Mouse (Mus musculus): ENCODE measurements around the gene Olfr195. TPM values are rescaled to one million over a fixed set of nuclear protein-coding genes. Genes with fewer than 3 reads are reported as not detected.
"Not testable (repeated sequence)": the region's sequence is repeated elsewhere in the genome, so short reads cannot be mapped to it uniquely, and the experiment has no call there.

Olfr195 gene
- not detected for total RNA-seq (2021)
- long read RNA-seq, experiment 1, result 0 reads
- long read RNA-seq, experiment 2, result 0 reads

GRCm38 (mm10) chr16:59146746-59147145, at the start of gene Olfr195:
TSS of gene Olfr195 (plus strand) at chr16:59147046.
- DNase-seq, result no peak
- intact Hi-C loops (cut with DNase I; ENCODE audit: low total_unique reads), result no loop called here

- intact Hi-C loops (cut with DNase I; ENCODE audit: low total_unique reads), result no loop called here
- no peak for DNase-seq
Observed at GRCm38 (mm10) chr16:59105312-59105711, 41.5 kb upstream of the Olfr195 start.

- DNase-seq; intact Hi-C loops (cut with DNase I; ENCODE audit: low total_unique reads): not testable (repeated sequence)
Observed at GRCm38 (mm10) chr16:59108522-59108921, 38.3 kb upstream of the Olfr195 start.

DNA sequence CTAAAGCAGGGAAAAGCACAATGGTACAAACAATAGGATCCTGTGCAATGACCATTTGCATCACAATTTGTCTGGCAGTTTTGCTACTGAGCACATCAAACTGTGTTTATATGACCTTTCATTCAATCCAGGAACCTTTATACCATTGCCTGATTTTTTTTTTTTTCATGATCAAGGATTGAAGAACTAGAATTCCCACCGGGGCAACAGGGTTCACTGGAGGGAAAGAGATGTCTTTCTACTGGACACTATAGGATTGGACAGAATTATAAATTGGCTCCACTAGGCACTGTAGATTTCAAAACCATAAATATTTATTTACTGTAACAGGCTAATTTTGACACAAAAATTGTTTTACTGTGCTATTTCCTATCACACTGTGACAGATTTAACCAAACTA, 35.1 kb upstream of the Olfr195 start, which contains the start of gene Olfr193:
Gene Olfr193, minus strand, starts transcription at position 101 of the 400 bp plus-strand sequence.
- intact Hi-C loops (cut with DNase I; ENCODE audit: low total_unique reads), result no loop called here
- no peak for DNase-seq

DNA sequence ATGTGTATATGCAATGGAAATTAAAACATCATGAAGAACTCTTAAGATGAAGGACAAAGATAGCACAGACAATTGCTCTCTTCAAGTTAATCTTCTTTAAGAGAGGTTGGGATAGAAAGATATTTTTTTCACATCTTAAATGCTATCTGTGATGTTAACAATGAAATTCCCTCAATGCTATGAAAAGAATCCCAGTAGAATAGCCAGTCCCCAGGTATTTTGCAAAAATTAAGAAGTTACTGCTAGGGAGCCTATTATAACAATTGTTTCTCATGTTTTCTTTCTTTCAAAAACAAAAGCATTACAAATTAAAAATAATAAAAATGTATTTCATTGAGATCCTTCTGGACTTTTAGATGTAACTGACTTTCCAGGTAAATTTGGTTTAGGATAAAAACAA, 25.9 kb upstream of the Olfr195 start, which contains the start of gene Olfr194:
Gene Olfr194, minus strand, starts transcription at position 101 of the 400 bp plus-strand sequence.
- no peak for DNase-seq
- intact Hi-C loops (cut with DNase I; ENCODE audit: low total_unique reads), result no loop called here

GRCm38 (mm10) chr16:59130740-59131139, 16.1 kb upstream of the Olfr195 start:
- intact Hi-C loops (cut with DNase I; ENCODE audit: low total_unique reads), result no loop called here

GRCm38 (mm10) chr16:59141105-59141504, 5.7 kb upstream of the Olfr195 start:
- DNase-seq, result no peak
- intact Hi-C loops (cut with DNase I; ENCODE audit: low total_unique reads), result no loop called here

More at GRCm38 (mm10) chr16:59130740-59131139, 16.1 kb upstream of the Olfr195 start:
- DNase-seq, result no peak

- DNase-seq, result no peak
- intact Hi-C loops (cut with DNase I; ENCODE audit: low total_unique reads), result no loop called here
Observed at GRCm38 (mm10) chr16:59151996-59152395, 5.2 kb downstream of the Olfr195 start.

DNA sequence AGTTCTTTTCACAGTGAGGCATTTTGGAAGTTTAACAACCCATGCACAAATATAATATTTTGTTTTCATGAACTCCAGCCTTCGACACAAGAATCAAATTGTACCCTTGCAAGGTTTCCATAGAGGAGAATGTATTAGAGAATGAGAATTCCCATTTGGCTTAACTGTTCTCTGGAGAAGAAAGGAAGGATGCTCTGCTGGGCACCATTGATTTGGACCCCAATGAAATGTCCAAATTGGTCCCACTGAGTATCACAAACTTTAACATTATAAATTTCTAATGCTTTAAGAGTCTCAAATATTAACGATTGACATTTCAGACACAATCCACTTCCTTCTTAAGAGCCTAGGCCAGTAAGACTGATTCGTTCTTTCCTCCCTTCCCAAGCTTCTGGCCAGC, 23.5 kb downstream of the Olfr195 start, which contains the start of gene Olfr196:
Gene Olfr196, minus strand, starts transcription at position 101 of the 400 bp plus-strand sequence.
- intact Hi-C loops (cut with DNase I; ENCODE audit: low total_unique reads), result no loop called here
- no peak for DNase-seq

Other genes with a start within 250 kb of the Olfr195 start
- gene Olfr181, start 218.3 kb upstream of the Olfr195 start, total RNA-seq (2021), result not detected
- gene Olfr180, start 217.7 kb upstream of the Olfr195 start, total RNA-seq (2021), result not detected
- gene Olfr183, start 151.7 kb upstream of the Olfr195 start, total RNA-seq (2021), result not detected
- not detected for gene Olfr186, start 116.8 kb upstream of the Olfr195 start, total RNA-seq (2021)
- gene Olfr187, start 107.3 kb upstream of the Olfr195 start, total RNA-seq (2021), result not detected
- not detected for gene Olfr190, start 69.0 kb upstream of the Olfr195 start, total RNA-seq (2021)
- not detected for gene Olfr191, start 57.2 kb upstream of the Olfr195 start, total RNA-seq (2021)
- not detected for gene Olfr193, start 35.2 kb upstream of the Olfr195 start, total RNA-seq (2021)
- not detected for gene Olfr194, start 26.0 kb upstream of the Olfr195 start, total RNA-seq (2021)
- gene Olfr196, start 23.4 kb downstream of the Olfr195 start, total RNA-seq (2021), result not detected
- gene Olfr198, start 56.5 kb downstream of the Olfr195 start, total RNA-seq (2021), result not detected
- gene Olfr199, start 72.7 kb downstream of the Olfr195 start, total RNA-seq (2021), result not detected
- gene Olfr201, start 125.6 kb downstream of the Olfr195 start, total RNA-seq (2021), result not detected
- gene Olfr202, start 139.7 kb downstream of the Olfr195 start, total RNA-seq (2021), result not detected
- gene Olfr203, start 151.8 kb downstream of the Olfr195 start, total RNA-seq (2021), result not detected
- not detected for gene Olfr204, start 171.2 kb downstream of the Olfr195 start, total RNA-seq (2021)
- gene Olfr205, start 184.1 kb downstream of the Olfr195 start, total RNA-seq (2021), result not detected
- gene Olfr206, start 202.2 kb downstream of the Olfr195 start, total RNA-seq (2021), result not detected
- not detected for gene Olfr209, start 216.9 kb downstream of the Olfr195 start, total RNA-seq (2021)

Data from gastrocnemius, postnatal 14 days (tissue).